Mouse (Mus musculus): ENCODE measurements around the gene Slc2a10.
"Not testable (repeated sequence)": the region's sequence is repeated elsewhere in the genome, so short reads cannot be mapped to it uniquely, and the experiment has no call there.

Gene Slc2a10

GRCm38 (mm10) chr2:165509686-165510085 lies 6.1 kb downstream of the Slc2a10 start:
- no peak for DNase-seq

GRCm38 (mm10) chr2:165510466-165510865 lies 6.9 kb downstream of the Slc2a10 start:
- DNase-seq: no peak

- not testable (repeated sequence) for DNase-seq
Observed at GRCm38 (mm10) chr2:165510914-165511458, 7.4 kb downstream of the Slc2a10 start.

DNA sequence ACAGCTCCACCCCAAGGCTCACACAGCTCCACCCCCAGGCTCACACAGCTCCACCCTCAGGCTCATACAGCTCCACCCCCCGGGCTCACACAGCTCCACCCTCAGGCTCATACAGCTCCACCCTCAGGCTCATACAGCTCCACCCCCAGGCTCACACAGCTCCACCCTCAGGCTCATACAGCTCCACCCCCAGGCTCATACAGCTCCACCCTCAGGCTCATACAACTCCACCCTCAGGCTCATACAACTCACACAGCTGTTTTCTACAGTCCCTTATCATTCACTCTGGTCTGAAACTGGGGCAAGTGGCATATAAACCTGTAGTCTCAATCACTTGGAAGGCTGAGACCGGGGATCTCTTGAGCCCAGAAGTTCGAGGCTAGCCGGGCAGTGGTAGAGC lies 7.9 kb downstream of the Slc2a10 start:
- peak; percentile 17 for DNase-seq

DNA sequence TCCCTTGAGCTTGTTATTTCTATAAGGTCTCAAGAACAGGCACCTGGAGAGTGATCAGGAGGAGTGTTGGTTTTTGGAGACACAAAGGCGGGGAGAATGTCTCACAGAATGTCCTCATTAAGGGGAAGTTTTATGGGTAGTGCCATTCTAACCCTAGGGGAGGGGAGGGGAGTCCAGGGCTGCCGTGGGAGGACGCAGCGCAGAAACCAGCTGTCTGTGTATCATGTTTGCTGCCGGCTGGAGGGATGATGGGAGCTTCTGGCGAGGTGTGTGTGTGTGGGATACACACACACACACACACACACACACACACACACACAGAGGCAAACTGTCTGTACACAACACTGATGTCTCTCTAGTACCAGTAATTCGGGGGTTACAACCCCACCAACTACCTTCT lies 8.8 kb downstream of the Slc2a10 start:
- DNase-seq: peak; percentile 41

- DNase-seq: peak; percentile 89
Observed at GRCm38 (mm10) chr2:165512870-165513600, 9.4 kb downstream of the Slc2a10 start.

GRCm38 (mm10) chr2:165515178-165515728 lies 11.7 kb downstream of the Slc2a10 start:
- no peak for DNase-seq

GRCm38 (mm10) chr2:165525609-165526008 lies 22.0 kb downstream of the Slc2a10 start:
- DNase-seq: no peak

DNA sequence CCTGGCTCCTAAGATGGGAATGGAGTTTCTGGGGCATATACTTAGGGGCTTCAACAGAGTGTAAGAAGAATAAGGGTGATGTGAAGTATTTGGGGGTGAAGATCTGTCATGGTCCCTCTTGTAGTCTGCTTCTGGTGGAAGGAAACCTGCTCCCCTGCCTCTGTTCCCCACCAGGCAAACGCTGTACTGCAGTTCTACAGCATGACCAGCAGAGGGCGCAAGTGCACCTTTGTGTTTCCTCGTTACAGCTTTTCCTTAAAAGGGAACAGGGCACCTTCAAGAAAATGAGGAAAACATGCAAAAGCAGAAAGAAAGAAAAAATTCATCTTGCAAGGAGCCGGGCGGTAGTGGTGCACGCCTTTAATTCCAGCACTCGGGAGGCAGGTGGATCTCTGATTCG lies 25.5 kb downstream of the Slc2a10 start:
- DNase-seq: peak; percentile 69

DNA sequence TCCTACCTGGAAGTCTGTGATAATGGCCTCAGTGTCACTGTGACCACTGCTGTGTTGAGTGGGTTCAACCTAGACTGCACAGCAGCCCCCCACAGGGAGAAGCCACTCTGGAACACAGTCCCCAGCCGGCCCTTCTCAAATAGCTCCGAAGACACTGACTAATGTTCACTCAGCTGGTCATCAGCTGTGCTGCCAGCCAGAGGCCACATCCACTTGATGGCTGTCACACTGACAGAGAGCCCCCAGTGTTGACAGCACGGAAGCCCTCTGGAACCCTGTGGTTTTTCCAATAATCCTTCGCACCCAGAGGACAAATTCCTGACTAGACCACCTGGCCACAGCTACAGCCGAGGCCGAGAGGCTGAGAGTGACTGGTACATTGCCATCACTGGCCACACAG lies 30.2 kb downstream of the Slc2a10 start:
- DNase-seq: peak; percentile 22

DNA sequence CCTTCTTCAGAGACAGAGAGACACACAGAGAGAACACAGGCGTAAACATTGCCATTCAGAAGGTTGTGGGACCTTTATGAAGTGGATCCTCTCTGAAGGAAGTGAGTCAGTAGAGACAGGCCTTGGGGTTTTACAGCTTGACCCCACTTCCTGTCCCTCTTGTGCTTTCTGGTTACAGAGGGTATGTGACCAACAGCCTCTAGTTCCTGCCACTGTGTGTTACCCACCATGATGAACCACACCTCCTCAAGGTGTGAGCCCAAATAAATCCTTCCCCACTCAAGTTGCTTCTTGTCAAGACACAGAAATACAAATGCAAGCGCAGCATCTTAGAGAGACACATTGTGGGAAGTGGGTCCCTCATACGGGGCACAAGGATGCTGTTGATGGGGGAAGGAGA lies 37.4 kb downstream of the Slc2a10 start:
- DNase-seq: no peak

DNA sequence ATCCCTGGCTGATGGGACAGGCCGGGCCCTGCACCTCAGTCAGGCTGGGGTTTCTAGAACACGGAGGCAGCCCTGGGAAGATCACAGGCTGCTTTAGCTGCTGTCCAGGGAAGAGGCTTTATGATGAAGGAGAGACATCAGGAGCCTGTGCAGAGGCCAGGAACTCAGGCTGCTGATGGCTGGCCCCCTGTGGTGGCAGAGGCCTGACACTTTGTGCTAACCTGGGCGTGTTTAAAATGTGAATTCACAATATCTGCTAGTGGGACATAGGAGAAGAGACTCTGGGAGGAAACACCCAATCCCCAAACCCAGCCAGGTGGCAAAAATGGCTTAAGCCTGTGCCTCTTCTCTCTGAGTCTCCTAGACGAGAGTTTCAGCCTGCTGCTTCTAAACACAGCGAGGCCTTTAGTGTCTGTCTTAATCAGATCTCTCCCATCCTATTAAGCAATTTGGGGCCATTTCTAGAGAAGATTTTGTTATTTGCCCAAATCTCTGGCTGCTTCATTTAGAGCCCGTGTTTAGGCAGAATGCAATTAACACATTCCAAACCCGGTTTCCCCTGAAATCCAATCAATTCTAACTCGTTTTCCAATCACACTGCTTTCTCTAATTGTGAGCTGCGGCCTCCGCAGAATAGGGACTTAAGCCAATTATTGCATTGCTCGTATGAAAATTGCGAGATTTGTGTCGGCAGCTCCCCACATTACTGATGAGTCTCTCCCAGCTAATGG lies 39.5 kb downstream of the Slc2a10 start:
- DNase-seq: peak; percentile 84

GRCm38 (mm10) chr2:165543670-165544016 lies 40.1 kb downstream of the Slc2a10 start:
- DNase-seq: no peak

DNA sequence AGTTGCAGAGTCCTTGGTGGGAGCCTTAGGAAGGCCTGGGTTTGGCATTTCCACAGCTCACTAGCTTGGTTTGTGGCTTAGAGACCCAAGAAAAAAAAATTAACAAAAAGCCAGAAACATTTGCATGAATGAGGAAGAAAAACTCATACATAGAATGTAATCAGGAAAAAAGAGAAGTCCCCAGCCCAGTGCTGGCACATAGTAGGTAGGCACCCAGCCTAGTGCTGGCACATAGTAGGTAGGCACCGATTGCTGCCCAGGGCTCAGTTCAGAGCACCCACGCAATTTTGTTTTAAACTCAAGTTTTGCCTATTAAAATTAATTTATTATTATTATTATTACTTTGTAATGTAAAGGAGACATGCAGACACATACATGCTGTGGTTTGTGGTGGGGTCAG lies 42.1 kb downstream of the Slc2a10 start:
- no peak for DNase-seq

DNA sequence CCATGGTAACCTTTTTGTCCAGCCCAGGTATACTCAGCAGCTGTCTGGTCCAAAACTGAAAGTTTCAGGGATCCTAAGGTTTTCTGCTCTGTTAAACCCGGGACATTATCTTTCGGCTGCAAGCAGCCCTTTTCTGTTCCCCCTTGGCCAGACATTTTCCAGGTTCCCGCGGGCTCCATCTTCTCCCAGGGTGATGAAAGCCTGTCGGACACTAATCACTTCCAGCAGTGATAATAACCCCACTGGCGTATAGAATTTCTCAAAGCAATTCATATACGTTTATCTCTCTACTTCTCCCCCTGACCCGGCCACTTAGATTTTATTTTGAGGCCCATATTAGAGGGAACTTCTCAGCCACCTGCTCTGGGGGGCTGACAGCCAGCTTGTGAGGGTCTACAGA lies 42.8 kb downstream of the Slc2a10 start:
- DNase-seq: no peak

DNA sequence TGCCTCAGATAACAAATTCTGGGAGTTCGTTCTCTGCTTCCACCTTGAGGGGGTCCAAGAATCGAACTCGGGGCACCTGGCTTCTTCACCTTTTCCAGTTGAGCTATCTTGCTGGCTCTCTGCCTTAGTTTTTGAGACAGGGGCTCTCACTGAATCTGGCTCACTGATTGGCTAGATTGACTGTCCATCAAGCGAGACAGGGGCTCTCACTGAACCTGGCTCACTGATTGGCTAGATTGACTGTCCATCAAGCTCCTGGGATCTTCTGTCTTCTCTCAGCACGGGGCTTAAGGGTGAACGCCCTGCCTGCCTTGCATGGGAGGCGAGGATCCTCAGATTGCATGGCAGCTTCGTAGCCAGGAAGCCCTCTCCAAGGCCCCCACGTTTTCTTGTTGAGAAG lies 43.8 kb downstream of the Slc2a10 start:
- peak; percentile 94 for DNase-seq

GRCm38 (mm10) chr2:165548627-165549026 lies 45.0 kb downstream of the Slc2a10 start:
- peak; percentile 39 for DNase-seq

DNA sequence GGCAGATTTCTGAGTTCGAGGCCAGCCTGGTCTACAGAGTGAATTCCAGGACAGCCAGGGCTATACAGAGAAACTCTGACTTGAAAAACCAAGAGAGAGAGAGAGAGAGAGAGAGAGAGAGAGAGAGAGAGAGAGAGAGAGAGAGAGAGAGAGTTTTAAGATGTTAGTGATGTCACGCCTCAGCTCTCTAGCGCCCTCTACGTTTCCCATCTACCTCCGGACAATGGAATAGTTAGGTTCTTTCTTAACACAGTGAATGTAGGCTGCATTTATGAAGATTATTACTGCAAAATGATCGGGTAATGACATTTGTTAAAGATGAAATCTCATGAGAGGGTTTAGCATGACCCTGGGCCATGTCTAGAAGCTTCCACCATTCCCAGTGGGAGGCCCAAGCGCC lies 46.8 kb downstream of the Slc2a10 start:
- DNase-seq: peak; percentile 27

DNA sequence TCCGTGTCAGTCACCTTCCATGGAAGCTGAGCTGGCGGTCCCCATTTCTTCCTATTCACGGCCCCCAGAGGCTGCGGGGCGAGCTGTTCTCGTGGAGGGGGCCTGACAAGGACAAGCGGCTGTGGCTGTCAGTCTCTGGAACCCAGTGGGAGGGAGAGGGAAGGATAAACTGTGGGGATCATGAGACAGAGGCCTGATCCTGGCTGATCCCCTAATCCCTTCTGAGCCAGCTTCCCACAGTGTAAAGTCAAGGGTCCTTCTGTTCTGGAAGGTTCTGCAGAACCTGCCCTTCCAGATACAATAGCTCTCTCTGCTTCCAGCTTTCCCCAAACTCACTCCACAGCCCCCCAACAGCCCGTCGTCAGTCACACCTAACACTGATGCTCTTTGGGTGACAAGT lies 50.5 kb downstream of the Slc2a10 start:
- peak; percentile 80 for DNase-seq

DNA sequence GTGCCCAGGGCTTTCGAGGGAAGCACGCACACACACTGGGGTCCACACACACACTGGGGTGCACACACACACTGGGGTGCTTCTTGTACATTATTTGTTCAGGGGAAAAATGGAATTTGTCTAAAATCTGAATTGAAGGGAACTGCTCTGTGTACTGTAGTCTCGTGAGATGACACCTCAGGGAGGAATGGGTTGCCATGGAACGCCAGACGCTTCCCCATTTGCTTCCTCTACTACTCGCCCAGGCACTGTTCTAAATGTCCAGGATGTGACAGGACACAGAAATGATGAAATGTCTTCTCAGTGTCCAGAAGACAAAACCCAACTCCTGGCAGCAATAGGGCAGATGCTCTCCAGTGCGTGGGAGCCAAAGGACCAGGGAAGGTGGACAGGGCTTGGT lies 53.7 kb downstream of the Slc2a10 start:
- no peak for DNase-seq

DNA sequence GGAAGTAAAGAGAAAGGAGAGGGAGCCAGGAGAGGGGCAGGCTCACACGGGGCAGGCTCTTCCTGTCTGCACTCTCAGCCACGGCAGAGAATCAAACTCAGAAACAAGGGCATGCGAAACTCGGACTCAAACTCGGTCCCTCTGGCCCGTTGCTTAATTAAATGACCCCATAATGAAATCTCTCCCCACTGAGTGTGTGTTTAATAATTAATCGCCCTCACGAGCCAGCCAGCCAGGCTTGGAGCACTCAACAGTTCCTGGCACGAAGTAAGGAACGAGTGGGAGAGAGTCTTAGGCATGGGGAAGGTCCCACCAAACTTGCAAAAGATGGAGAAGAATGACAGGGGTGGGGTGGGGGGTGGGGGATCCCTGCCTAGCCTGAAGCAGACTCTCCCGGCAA lies 55.3 kb downstream of the Slc2a10 start:
- DNase-seq: no peak

DNA sequence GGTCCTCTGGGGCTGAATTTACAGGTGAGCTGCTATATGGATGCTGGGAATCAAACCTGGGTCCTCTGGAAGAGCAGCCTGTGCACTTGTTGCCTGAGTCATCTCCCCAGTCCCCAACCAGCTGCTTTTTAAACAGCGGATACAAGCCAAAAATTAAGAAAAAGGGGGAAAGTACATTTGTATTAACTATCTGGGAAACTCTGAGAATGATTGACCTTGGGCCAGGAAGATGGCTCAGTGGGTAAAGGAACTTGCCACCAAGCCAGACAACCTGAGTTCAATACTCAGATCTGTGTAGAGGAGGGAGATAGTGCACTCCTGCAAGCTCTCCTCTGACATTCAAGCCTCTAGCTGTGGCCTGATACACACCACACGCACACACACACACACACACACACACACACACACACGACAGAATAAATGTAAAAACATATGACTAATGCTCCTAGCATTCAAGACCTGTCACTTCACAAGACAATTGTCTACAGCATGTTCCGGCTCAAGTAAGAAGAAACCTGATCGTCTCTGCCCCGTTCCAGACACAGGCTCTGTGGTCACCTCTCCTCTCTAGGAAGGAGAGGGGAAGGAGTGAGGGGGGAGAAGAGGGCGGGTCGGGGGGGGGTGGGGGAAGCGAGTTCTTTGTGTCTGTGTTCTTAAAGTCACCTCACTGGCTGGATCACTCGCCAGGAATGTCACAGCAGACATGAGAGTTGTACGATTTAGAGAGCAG lies 56.1 kb downstream of the Slc2a10 start:
- DNase-seq: no peak

GRCm38 (mm10) chr2:165561861-165562260 lies 58.3 kb downstream of the Slc2a10 start:
- DNase-seq: no peak
